Mouse (Mus musculus): ENCODE results near the gene Sprr2a2.
"Not testable (repeated sequence)": the region's sequence is repeated elsewhere in the genome, so short reads cannot be mapped to it uniquely, and the experiment has no call there.

Gene Sprr2a2

GRCm38 (mm10) chr3:92279663-92280062 lies 63.9 kb downstream of the Sprr2a2 start:
- not testable (repeated sequence) for DNase-seq

- not testable (repeated sequence) for DNase-seq
These were observed 65.4 kb downstream of the Sprr2a2 start for GRCm38 (mm10) chr3:92280963-92281606.

GRCm38 (mm10) chr3:92285101-92285500 lies 69.4 kb downstream of the Sprr2a2 start, which contains the start of gene Sprr2a3:
Gene Sprr2a3 (plus strand): TSS chr3:92285417.
- not testable (repeated sequence) for DNase-seq

GRCm38 (mm10) chr3:92288489-92288888 lies 72.8 kb downstream of the Sprr2a2 start:
- DNase-seq: not testable (repeated sequence)
